Mouse (Mus musculus): ENCODE results near the gene Crybg3. TPM values are rescaled to one million over a fixed set of nuclear protein-coding genes. Genes with fewer than 3 reads are reported as not detected.
A peak's percentile ranks its signal among the peaks of the same experiment; 100 is the strongest.

Crybg3 gene
- total RNA-seq, 2 experiments from 2014 or later: 43.1 to 56.3 TPM

DNA sequence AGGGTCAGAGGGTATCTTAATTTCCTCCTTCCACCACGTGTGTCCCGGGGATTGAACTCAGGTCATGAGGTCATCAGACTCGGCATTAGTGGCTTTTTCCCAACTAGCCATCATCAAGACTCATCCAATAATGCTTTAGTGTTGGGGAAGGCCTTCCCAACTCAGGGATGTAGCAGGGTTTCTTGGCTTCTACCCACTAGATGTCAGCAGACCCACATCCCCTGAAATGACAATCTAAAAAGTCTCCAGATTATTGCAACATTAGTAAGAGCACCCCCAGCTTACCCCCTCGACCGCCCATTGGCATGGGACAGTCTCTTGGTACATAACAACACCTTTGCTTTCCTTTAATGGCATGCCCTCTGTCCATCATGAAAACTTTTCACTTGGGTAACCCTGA, 65.1 kb downstream of the Crybg3 start:
- no peak for ATAC-seq (ENCODE audit: poor library complexity, severe bottlenecking)

DNA sequence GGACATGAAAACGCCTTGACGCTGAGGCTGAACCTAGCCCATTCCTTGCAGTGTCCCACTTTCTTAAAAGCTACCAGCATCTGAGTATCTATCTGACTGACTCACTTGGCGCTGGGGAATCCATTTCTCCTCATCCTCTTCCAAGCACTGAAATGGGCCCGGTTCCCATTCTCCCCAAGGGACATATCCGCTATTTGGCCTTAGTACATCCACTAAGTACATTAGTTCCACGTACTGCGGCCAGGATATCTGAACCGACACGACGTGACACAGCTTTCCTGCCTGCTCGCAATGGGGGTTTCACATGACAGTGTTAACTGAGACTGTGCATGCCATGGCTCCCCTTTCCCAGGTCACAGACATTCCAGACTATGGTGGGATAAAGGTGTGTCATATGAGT, 66.4 kb downstream of the Crybg3 start:
- no peak for ATAC-seq (ENCODE audit: poor library complexity, severe bottlenecking)

DNA sequence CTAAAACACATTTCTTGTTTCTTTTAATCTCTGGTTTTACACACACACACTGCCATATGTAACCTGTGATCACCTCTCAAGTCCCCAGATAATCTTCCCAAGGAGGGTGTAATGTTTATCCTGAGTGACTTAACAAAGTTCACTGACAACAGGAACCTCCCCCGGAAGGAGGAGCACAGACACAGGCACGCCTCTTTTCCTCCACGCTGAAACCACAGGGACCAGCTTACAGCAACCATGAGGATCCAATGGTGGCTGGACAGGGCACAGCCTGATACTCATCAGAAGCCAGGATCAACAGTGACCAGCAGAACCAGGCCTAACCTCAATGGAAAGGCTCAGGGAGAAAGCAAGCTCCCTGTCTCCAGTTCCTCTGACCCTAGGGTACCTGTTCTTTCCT, 68.2 kb downstream of the Crybg3 start:
- no peak for ATAC-seq (ENCODE audit: poor library complexity, severe bottlenecking)

DNA sequence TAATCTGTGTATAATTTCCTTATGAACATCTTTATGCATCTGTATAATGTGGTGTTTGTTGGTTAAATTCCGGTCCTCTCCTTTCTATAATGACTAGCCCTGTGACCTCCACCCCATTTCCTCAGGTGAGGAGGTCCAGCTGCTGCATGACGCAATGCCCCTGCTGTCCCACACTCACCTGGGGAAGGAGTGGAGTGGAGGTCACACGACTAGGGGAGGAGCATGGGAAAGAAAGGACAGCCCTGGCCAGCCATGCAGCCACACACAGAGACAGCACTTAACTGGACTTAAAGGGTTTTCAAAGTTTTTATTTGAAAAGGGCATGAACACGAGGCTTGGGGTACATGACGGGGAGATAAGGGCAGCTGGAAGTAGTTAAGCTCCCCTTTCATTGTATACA, 69.5 kb downstream of the Crybg3 start:
- ATAC-seq (ENCODE audit: poor library complexity, severe bottlenecking): no peak

DNA sequence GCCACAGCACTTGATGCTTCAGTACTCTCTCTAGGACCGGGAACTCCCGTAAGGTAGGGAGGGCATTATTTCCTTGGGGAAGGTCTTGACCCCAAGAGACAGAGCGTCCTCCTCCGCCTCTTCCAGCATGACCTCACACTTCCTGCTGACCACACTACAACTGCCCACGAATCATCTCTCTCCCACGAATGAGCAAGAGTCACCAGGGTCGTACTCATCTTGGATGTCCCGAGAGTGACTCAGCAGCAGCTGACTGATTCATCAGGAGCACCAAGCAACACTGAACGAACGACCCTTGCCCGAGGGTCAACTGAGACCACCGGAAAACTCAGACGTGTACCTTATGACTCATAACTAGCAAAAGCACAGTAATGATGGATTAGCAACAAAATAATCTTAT, 71.2 kb downstream of the Crybg3 start:
- ATAC-seq (ENCODE audit: poor library complexity, severe bottlenecking): no peak

DNA sequence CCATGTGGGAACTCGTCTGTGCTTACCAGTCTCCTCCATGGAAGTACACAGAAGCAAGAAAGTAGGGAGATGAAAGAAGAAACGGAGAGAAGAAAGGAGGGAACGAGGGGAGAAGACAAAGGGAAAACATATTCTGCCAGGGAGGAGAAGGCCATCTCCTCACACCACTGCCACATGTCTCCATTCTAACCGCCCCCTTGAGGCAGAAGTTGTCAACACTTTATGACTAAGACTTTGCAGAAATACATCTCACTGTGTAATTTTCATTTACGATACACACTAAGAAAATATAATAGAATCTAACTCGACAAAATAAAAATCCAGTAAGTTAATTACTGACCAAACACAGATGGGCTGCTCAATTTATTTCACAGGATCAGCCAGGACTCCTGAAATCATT, 73.8 kb downstream of the Crybg3 start:
- no peak for ATAC-seq (ENCODE audit: poor library complexity, severe bottlenecking)

DNA sequence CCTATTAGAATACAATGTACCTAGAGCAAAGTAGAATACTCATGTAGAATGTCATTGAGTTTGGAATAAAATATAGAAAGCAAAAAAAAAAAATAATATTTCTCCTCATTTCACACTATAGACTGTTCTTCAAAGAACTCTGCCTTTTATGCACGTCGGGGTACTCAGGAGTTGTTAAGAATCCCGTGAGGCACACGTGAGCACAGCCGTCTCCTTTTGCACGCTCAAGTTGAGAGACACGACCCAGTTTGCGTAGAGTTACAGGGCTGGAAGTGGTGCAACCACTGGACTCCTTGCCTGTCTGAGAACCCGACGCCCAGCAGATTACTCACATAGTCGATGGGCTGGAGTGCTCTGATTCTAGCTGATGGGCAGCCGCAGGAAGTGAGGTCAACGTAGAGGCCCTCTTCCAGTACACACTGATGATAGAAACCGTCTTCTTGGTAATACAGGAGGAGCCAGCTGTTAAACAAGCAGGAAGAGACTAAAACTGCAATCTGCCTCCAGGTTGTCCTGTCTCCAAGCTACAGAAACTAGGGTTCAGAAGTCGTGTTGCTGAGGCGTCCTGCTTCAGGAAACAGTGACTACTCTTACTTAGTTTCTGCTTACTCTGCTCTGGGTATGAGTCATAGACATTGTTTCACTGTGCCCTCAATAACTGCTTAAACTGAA, 78.9 kb downstream of the Crybg3 start:
- no peak for ATAC-seq (ENCODE audit: poor library complexity, severe bottlenecking)

DNA sequence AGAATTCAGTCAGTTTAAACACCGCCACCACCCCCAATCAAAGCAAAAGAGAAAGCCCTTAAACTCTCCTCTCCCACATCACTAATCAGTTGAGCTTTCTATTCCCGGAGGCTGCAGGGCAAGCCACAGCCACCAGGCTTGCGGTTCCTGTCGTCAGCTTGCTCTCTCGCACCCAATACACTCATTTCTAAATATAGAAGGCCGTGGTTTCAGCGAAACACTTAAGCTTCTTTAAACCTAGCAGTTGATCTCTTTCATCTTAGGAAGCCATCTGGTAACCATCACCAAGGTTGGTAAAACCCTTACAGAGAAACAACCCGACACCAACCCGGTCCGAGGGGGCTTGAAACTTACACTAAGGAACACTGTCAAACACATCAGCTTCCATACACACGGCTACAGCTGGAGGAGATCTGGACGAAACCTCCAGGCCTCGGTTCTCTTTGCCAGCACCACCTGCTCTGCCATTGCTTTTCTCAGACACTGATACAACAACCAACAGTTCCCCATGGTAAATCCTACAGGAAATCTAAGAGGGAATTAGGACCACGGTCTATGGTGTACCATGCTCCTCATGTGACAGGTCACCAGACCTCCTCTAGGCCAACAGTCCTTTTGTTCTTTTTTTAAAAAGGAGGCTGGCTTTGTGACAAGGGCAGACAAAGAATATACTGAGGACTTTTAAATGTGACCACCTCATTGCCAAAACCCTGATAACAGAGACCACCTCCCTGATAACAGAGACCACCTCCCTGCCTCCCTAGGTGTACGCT, 83.1 kb downstream of the Crybg3 start:
- peak; percentile 92 for ATAC-seq (ENCODE audit: poor library complexity, severe bottlenecking)

DNA sequence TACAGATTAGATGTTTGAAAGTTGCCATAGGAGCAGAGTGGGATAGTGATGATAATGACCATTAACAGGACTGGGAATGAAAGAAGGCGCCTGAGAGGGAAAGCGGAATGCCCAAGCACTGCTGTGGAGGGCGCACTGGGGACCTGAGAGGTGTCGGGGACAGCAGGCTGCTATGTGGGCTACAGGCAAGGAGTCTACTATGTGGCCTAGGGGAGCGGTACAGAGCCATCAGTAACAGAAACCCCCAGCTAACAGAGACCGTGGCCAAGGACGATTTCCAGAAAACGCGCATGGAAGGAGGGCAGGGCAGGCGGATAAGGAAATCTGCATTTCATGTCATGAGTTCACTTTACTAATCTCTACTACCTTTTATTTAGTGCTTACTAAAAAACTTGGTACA, 83.8 kb downstream of the Crybg3 start:
- ATAC-seq (ENCODE audit: poor library complexity, severe bottlenecking): no peak

DNA sequence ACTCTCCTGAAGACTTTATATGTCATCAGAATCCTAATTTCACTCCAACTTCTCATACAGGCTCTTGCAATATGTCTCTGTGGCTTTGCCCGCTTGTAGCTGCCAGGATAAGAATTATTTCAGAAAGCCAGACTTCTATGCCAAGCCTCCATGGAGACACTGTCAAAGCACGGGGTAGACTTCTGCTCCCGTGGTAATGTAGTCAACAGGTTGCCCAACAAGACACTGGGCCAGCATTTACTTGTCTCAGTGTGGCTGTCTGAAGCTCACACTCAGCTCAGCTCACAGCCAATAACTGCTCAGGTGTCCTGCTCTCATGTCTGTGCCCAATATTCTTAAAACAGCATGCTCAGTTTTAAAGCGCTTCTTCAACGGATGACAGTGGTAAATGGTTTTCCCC, 85.6 kb downstream of the Crybg3 start:
- no peak for ATAC-seq (ENCODE audit: poor library complexity, severe bottlenecking)

DNA sequence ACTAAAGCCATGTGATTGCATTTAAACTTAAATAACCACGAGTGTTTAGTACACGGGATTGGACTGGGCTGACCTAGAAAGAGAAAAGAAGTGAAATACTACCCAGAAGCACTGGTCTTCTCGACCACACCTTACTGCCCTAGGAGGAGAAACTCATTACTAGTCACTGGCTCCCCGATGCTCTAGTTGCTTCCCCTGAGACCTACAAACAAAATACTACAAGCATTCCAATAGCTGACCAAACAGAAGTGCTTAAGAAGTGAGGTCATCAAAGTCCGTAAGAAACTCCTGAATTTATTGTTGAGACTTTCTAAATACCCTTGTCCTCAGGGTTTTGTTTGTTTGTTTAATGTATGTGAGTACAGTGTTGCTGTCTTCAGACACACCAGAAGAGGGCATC, 90.9 kb downstream of the Crybg3 start:
- no peak for ATAC-seq (ENCODE audit: poor library complexity, severe bottlenecking)

DNA sequence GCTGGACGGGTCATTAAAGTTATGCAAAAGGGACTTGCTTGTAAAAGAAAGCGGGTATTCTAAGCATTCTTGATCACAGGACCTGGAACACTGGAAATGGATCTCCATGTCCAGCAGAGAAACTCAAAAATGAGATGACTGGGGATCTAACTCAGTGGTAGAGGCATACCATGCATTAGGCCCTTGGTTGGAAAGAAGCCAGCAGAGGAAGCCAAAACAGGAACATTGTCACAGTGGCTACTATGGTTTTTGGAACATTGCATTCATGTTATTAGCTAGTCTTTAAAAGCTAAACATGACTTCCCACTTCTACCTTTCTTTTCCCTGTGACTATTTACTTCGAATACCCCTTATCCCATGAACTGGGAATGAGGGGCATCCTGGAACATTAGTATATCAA, 101.6 kb downstream of the Crybg3 start:
- ATAC-seq (ENCODE audit: poor library complexity, severe bottlenecking): no peak

DNA sequence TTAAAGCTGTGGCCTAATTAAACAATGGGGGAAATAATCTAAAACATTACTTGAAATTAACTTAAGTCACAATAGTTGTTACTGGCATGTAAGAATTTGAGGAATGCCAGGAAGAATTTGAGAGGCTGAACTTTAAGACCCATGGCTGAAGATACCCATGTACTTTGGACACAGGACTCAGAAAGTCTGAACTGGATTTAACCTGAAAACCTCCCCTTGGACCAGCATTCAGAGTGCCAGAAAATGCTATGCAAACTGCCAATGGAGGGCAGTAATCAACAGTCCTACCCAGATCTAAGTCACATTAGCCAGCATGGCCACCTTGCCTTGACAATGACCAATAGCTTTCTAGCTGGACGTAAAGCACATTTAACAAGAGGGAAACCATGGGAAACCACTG, 102.8 kb downstream of the Crybg3 start:
- ATAC-seq (ENCODE audit: poor library complexity, severe bottlenecking): no peak

DNA sequence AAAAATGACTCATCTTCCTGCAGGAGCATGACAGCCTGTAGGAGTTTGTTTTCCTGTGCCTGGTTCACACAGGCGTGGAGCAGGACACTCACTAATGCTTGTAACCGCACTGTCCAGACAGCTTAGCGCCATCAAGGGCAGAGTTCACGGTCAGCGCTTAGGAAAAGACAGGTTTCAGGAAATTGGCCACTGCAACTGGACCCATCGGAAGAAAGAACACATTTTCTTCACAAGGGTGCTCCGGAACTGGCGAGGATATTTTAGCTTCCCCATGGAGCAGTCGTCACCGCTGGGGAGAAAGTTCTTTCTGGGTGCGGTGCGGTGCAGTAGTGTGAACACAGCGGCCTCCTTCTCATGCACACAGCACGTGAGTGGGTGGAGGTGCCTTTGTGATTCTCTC, 107.6 kb downstream of the Crybg3 start:
- no peak for ATAC-seq (ENCODE audit: poor library complexity, severe bottlenecking)

DNA sequence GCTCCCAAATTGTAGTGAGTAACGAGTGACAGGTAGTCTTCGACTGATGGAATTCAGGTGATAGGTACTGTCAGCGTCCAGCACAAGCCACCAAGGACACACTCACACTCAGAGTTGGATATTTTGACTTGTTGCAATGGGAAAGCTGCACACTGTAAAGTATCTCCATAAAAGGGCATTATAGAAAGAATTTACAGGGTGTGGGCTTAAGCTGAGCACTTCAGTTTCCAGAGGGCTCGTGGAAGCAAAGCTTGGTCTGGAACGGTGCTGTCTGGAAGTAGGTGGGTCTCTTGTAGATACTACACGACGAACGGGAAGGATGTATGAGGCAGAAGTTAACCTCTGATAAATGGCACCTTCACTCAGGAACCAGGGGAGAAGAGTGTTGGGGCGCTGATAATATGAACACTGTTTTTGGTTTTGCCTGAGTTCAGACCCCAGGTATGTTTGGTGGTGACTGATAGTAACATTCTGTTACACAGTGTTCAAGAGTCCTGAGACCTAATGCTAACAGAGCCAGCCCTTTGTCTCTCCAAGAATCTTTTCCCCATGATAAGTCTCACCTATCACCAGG, 112.7 kb downstream of the Crybg3 start:
- ATAC-seq (ENCODE audit: poor library complexity, severe bottlenecking): no peak

DNA sequence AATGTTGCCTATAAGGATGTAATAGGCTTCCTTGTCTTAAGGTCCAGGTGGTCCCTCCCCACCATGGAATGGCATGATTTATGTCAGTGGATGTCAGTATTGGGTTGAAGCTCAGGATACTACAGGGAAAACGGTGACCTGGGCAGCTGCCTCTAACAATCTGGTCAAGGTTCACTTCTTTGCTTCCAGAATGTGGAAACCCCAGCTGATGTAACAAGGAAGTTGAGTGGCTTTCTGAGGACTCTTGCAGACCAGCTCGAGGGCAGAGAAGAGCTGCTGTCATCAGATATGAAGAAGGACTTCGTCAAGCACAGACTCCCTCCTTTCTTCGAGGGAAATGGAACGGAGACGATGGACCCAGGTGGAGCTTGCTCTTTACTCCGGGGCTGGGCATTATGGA, 113.5 kb downstream of the Crybg3 start:
- ATAC-seq (ENCODE audit: poor library complexity, severe bottlenecking): no peak

DNA sequence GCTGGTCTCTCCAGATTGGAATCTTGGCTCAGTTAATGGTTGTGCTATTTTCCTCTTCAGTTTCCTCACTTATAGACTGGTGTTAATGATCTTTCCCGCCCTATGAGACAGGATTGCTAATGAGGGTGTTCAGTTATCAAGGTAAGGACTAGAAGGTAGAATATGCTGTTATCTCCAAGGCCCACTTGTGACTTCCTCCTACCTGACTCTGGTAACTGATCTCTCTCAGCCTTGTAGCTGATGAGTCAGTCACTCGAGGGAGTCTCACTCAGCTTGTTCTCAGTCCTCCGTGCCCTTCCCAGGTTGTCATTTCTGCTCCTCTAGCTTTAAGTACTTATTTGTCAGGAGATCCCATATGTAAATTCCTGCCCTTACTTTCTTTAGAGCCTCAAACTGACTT, 122.8 kb downstream of the Crybg3 start:
- no peak for ATAC-seq (ENCODE audit: poor library complexity, severe bottlenecking)

DNA sequence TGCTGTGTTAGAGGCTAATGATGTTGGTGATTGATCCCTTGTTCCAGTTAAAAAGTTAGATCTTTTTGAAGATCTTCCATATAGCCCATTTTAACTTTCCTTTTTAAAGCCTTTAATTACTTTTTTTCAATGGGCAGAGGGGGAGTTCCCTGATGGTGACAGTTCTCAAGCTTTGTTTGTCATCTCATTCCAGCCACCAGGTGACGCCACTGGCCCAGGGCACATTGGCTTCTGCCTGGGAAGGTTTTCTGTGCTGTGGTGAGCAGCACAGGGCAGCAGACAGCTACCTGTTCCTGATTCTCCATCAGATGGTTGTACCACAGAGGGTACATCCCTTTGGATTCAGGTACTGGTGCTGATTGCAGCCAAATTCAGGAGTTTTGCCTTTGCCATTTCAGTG, 126.0 kb downstream of the Crybg3 start:
- peak; percentile 53 for ATAC-seq (ENCODE audit: poor library complexity, severe bottlenecking)

DNA sequence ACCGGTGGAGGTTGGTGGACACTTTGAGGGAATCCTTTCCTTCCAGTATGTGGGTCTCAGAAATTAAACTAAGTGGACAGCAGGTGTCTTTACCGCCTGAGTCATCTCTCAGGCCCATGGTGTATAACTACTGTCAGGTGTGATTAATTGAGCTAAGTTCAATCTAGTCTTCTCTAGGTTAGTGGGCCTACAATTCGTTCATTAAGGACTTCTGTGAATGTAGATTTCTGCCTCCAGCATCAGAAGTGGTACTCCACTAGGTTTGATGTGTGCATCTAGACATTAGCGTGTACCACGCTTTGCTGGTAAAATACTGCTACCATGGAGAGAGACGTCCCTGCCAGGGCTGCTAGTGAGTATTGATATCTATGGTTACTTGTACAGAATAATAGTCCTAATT, 128.2 kb downstream of the Crybg3 start:
- ATAC-seq (ENCODE audit: poor library complexity, severe bottlenecking): no peak

DNA sequence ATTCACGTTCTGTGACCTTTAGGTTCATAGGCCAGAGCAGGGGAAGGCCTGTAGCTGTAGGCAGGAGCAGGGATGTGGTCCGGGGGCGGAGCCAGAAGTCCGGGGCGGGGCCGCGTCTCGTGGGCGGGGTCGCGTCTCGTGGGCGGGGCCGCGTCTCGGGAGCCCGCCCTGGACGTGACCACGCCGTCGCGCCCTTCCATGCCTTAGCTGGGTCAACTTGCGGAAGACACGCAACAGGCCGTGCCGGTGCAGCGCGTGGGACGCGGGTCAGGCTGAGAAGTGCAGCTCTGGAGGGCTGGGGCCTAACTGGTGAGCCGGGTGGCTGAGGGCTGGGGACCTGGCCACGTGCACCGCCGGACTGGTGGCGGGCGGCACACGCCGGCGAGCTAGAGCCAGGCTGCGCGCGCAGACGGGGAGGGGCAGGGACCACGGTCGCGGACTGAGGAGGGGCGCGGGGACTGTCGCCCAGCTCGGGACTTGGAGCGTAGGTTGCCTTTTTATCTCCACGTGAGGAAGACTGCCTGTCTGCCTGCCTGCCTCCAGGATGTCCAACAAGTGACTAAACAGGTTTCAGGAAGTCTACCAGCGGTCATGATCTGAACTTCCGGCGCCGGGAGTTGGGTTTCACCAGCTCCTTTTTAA, 129.0 kb downstream of the Crybg3 start, which contains the start of gene Riox2:
Gene Riox2 (plus strand): TSS at position 139 of the 642 bp plus-strand sequence.
- peak; percentile 85 for ATAC-seq (ENCODE audit: poor library complexity, severe bottlenecking)

DNA sequence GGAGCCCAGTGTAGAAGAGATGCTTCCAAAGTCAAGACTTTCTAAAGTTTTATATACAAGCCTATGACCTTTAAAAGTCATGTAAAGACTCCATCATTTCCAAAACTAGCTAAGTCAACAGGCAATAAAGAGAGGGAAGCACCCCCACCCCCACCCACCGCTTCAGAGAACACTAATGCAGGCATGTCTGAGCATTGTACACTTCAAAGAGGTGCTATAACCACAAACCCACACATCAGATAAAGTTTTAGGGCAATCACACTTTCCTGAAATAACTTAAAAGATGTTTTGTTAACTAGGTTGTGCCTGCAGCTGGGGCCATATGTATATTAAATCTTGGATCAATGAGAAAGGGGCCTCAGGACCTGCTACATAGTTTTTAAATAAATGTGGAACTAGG, 130.9 kb downstream of the Crybg3 start:
- ATAC-seq (ENCODE audit: poor library complexity, severe bottlenecking): 0 out of 2 replicates have a peak, but pooled peaks have one; percentile 6

DNA sequence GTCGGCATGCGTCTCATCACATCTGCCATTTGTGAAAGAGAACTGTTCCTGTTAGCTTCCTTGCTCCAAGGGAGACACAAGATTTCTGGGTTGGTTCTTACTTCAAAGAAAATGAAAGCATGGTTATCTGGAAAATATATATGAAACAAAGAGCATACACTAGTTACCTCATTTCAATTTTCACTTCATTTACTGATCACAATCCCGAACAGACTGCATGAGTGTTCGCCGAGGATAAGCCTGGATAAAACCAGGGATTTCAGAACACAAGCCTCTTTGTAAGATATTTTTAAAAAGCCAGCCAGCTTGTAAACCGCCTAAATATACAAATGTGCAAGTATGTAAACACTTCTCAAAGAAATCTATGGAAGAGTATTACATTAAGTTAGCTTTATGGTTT, 136.8 kb downstream of the Crybg3 start:
- ATAC-seq (ENCODE audit: poor library complexity, severe bottlenecking): no peak

All from megakaryocyte, adult 5-6 weeks (primary cell).